Mouse (Mus musculus) megakaryocyte, embryonic 14.5 days (primary cell): ENCODE measurements at regions not wholly inside any gene's neighbourhood (a gene's known extent, or its start where the extent isn't known, plus 50 kb on each side); places are given as distances from the start of the nearest gene placed in this dataset.

Experiments
- FLI1 ChIP-seq: IDR thresholded peaks from 2 replicates; pipeline ENCODE4 v1.6.1; 2012; ENCODE audit warnings: low read length, inconsistent platforms, mixed read lengths
- GATA1 ChIP-seq: IDR thresholded peaks from 3 replicates; pipeline ENCODE4 v1.6.1; 2012; ENCODE audit warnings: mixed read lengths, low read length, inconsistent platforms, borderline replicate concordance

- TF ChIP-seq GATA1 (no peak), FLI1 (no peak)
Measured at GRCm38 (mm10) chr7:39615092-39615491, 97.5 kb downstream of the Zfp619 start.
